Mouse (Mus musculus) liver, embryonic 14.5 days (tissue): ENCODE measurements around the gene Morn5. TPM values are rescaled to one million over a fixed set of nuclear protein-coding genes. Genes with fewer than 3 reads are reported as not detected.

ENCODE experiments used
- ATAC-seq: fragments of 200-750 bp; cut with Nextera tagmentation; 2 replicates; pipeline ENCODE4 v1.8.0; 2017; ENCODE audit warnings: moderate number of reproducible peaks, mild to moderate bottlenecking, moderate library complexity; ENCODE audit not compliant: insufficient read depth
- DNase-seq, 3 experiments: peaks; one replicate each; pipeline ENCODE4 v3.0.0-alpha.2; 2012 to 2013; ENCODE audit warnings: low read depth in 3 of 3, low spot score in 3 of 3
- H3K27ac ChIP-seq: fragments of 300-500 bp; sonication (generic); 2 replicates; pipeline ENCODE4 v1.5.1; 2014; ENCODE audit warnings: moderate library complexity, mild to moderate bottlenecking, control low read depth, inconsistent platforms
- H3K27me3 ChIP-seq: fragments of 300-500 bp; sonication (generic); 2 replicates; pipeline ENCODE4 v1.6.1; 2014; ENCODE audit warnings: mild to moderate bottlenecking, low read length, moderate library complexity; ENCODE audit not compliant: control insufficient read depth, insufficient read depth
- H3K36me3 ChIP-seq: fragments of 300-500 bp; sonication (generic); replicated peaks from 2 replicates; pipeline ENCODE4 v1.6.1; 2014; ENCODE audit warnings: low read depth; ENCODE audit not compliant: control insufficient read depth, insufficient read depth
- H3K4me1 ChIP-seq, 2 experiments: fragments of 200-500 bp in 1 of 2; fragments of 300-500 bp in 1 of 2; sonication (generic) in 1 of 2; replicated peaks; 2 replicates each; pipeline ENCODE4 v1.6.1; 2012 to 2014; ENCODE audit warnings: antibody characterized with exemption in 1 of 2, inconsistent platforms in 1 of 2, low read length in 1 of 2; ENCODE audit not compliant: control insufficient read depth in 2 of 2, insufficient read depth in 2 of 2
- H3K4me2 ChIP-seq: fragments of 300-500 bp; sonication (generic); 2 replicates; pipeline ENCODE4 v1.6.1; 2014; ENCODE audit warnings: low read depth, mild to moderate bottlenecking, control low read depth, moderate library complexity
- H3K4me3 ChIP-seq, 2 experiments: fragments of 200-500 bp in 1 of 2; fragments of 300-500 bp in 1 of 2; sonication (generic) in 1 of 2; 2 replicates each; pipeline ENCODE4 v1.5.1; 2012 to 2014; ENCODE audit warnings: low read depth in 2 of 2, low read length in 2 of 2, mild to moderate bottlenecking in 2 of 2, control low read depth in 1 of 2, inconsistent platforms in 1 of 2, moderate library complexity in 1 of 2; ENCODE audit not compliant: insufficient read depth in 1 of 2
- H3K9ac ChIP-seq: fragments of 300-500 bp; sonication (generic); replicated peaks from 2 replicates; pipeline ENCODE4 v1.6.1; 2014; ENCODE audit warnings: mild to moderate bottlenecking, control low read depth, moderate library complexity
- H3K9me3 ChIP-seq: fragments of 300-500 bp; sonication (generic); 2 replicates; pipeline ENCODE4 v1.6.1; 2016; ENCODE audit warnings: low read length, mixed read lengths; ENCODE audit not compliant: control insufficient read depth
- CTCF ChIP-seq: IDR thresholded peaks from 2 replicates; pipeline ENCODE4 v1.5.1; 2016; ENCODE audit warnings: antibody characterized with exemption, low read depth, control low read depth
- EP300 ChIP-seq: IDR thresholded peaks from 2 replicates; pipeline ENCODE4 v1.6.1; 2016; ENCODE audit warnings: antibody characterized with exemption, low read depth
- WGBS: fragments of 180-500 bp; shearing (Covaris S2); extraction: QIAGEN DNeasy Blood & Tissue Kit; methylation state at CpG from one replicate; pipeline ENCODE4 v1.1.7; 2014; ENCODE audit not compliant: insufficient replicate concordance; 5-methylcytosine and 5-hydroxymethylcytosine counted together
- polyA plus RNA-seq, 2 experiments: library from polyadenylated mRNA; depleted of rRNA in 1 of 2; stranded (reverse) in 1 of 2; unstranded in 1 of 2; fragments of >200 nt; fragmentation: Nextera tagmentation in 1 of 2; extraction: Ambion mirVana in 1 of 2; gene quantifications; 2 replicates each; pipeline versions ENCODE4 v1.2.1 to v1.2.3; 2012 to 2014

The Morn5 gene
- polyA plus RNA-seq, 2 experiments, result not detected

- TF ChIP-seq EP300, result no peak
- TF ChIP-seq CTCF, result no peak
- H3K27me3 ChIP-seq, result no peaks in the 10 kb centered on the region
- no peak for ATAC-seq
- H3K4me2 ChIP-seq, result no peak overlapping the region
- H3K36me3 ChIP-seq, result no peaks in the 10 kb centered on the region
- no peaks in the 10 kb centered on the region for H3K4me1 ChIP-seq
- H3K27ac ChIP-seq, result no peak overlapping the region
- WGBS, result 72% methylated on average over 9 of the region's 9 CpGs
- no peaks in the 10 kb centered on the region for H3K9me3 ChIP-seq
- no peak overlapping the region for H3K9ac ChIP-seq
- no peak for DNase-seq
- no peak overlapping the region for H3K4me3 ChIP-seq
These were observed 17.9 kb downstream of the Morn5 start for GRCm38 (mm10) chr2:36067132-36067531.

GRCm38 (mm10) chr2:36071660-36072305 is 22.5 kb downstream of the Morn5 start:
- Histone ChIP-seq H3K4me2 (no peak overlapping the region), H3K4me1 (no peaks in the 10 kb centered on the region), H3K27me3 (no peaks in the 10 kb centered on the region), H3K36me3 (no peaks in the 10 kb centered on the region), H3K9ac (no peak overlapping the region), H3K27ac (no peak overlapping the region), H3K4me3 (no peak overlapping the region), H3K9me3 (no peaks in the 10 kb centered on the region)
- TF ChIP-seq EP300 (no peak), CTCF (0 out of 2 replicates have a peak, but pooled peaks have one; percentile 21)
- WGBS, result 58% methylated on average over 8 of the region's 8 CpGs
- ATAC-seq, result peak; percentile 41
- DNase-seq, result no peak

- no peaks in the 10 kb centered on the region for H3K4me1 ChIP-seq
- H3K4me2 ChIP-seq, result no peak overlapping the region
- H3K4me3 ChIP-seq, result no peak overlapping the region
- no peak overlapping the region for H3K9ac ChIP-seq
- H3K36me3 ChIP-seq, result no peaks in the 10 kb centered on the region
- DNase-seq (no peak), ATAC-seq (no peak)
- TF ChIP-seq CTCF (no peak), EP300 (no peak)
- H3K27ac ChIP-seq, result no peak overlapping the region
- no peaks in the 10 kb centered on the region for H3K27me3 ChIP-seq
- no peaks in the 10 kb centered on the region for H3K9me3 ChIP-seq
- WGBS, result 37% methylated on average over 3 of the region's 3 CpGs
These were observed 24.5 kb downstream of the Morn5 start for GRCm38 (mm10) chr2:36073781-36074180.

GRCm38 (mm10) chr2:36075210-36075609 is 26.0 kb downstream of the Morn5 start:
- H3K27me3 ChIP-seq, result no peaks in the 10 kb centered on the region
- no peaks in the 10 kb centered on the region for H3K4me1 ChIP-seq
- H3K27ac ChIP-seq, result no peak overlapping the region
- ATAC-seq (no peak), DNase-seq (no peak)
- H3K36me3 ChIP-seq, result no peaks in the 10 kb centered on the region
- 46% methylated on average over 5 of the region's 5 CpGs for WGBS
- H3K9me3 ChIP-seq, result no peaks in the 10 kb centered on the region
- no peak overlapping the region for H3K9ac ChIP-seq
- no peak overlapping the region for H3K4me2 ChIP-seq
- no peak overlapping the region for H3K4me3 ChIP-seq
- TF ChIP-seq EP300 (no peak), CTCF (no peak)

- ATAC-seq, result no peak
- Histone ChIP-seq H3K9ac (no peak overlapping the region), H3K27me3 (no peaks in the 10 kb centered on the region), H3K9me3 (no peaks in the 10 kb centered on the region), H3K4me3 (no peak overlapping the region), H3K36me3 (no peaks in the 10 kb centered on the region), H3K4me1 (peaks cover 0 to 4% of the 10 kb centered on the region in 2 experiments; a peak in 1 of 4 replicates), H3K4me2 (no peak overlapping the region), H3K27ac (no peak overlapping the region)
- WGBS, result 23% methylated on average over 11 of the region's 11 CpGs
- no peak for DNase-seq
- TF ChIP-seq EP300, result no peak
- no peak for TF ChIP-seq CTCF
These were observed 28.0 kb downstream of the Morn5 start for GRCm38 (mm10) chr2:36077160-36077761.
